14 mouse cellular contexts compared by ENCODE assay signal in the genomic region with DNA sequence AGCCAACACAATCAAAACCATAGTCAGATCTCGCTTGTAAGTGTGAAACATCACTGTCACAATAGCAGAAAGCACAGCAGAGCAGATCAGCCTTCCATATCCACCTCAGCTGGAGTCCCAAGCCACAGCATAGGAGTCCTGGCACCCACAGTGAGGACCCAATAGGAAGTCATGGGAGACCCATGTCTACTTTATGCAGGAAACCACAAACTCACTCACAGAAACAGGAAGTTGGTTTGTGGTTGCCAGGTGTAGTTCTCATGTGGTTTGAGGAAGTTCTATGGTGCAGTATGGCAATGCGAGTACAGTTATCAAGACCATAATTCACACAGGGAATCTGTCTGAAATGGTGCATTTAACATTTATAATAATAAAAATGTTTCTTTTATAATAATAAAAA.
DNase-seq lines count a peak whose midpoint lies in the region; TF ChIP-seq lines count a peak whose summit lies in the region.
"Had no signal": no experiment of that assay in that cellular context is flagged by ENCODE, and none has a peak within 500 bp of the region (broad histone marks: within the 10 kb centered on the region; RNA-seq: fewer than 3 reads in every experiment).

No protein-coding gene starts in this region.

- H3K4me3 ChIP-seq in spleen, adult 2 months (ENCODE audit: extremely low read depth, insufficient read depth, insufficient read length), result no peak overlapping the region
- H3K4me3 ChIP-seq: embryonic facial prominence, embryonic 13.5 days; forebrain, embryonic 12.5 days; gastrocnemius, adult 2 months; midbrain, embryonic 12.5 days; neural tube, embryonic 12.5 days had no signal

- no peak overlapping the region for H3K27ac ChIP-seq in spleen, adult 2 months (ENCODE audit: insufficient read depth, low read length)
- H3K27ac ChIP-seq: embryonic facial prominence, embryonic 13.5 days; forebrain, embryonic 12.5 days; gastrocnemius, adult 2 months; hindbrain, embryonic 14.5 days; midbrain, embryonic 12.5 days; neural tube, embryonic 12.5 days had no signal

- 17% methylated on average over 2 of the region's 2 CpGs for WGBS in spleen, adult 2 months

- peaks cover 2% of the 10 kb centered on the region for H3K27me3 ChIP-seq in spleen, adult 2 months (ENCODE audit: control insufficient read depth, insufficient read depth, low read length)
- H3K27me3 ChIP-seq: embryonic facial prominence, embryonic 13.5 days; forebrain, embryonic 12.5 days; neural tube, embryonic 12.5 days had no signal

- peak; percentile 51 to 73 for DNase-seq in spleen, adult 2 months (ENCODE audit: low read depth in 1 of 2, low spot score in 2 of 2)
- DNase-seq in spleen, postnatal 4 days (ENCODE audit: low spot score in 2 of 2), result no peak
- peak; percentile 54 for DNase-seq in c-Kit-positive CD71-negative TER-119-negative erythroid progenitor cells, embryonic 14.5 days (ENCODE audit: low read depth)
- DNase-seq in spleen, postnatal 36 days (ENCODE audit: low spot score in 2 of 2), result peak; percentile 74 to 80
- DNase-seq in gastrocnemius, postnatal 4 days (ENCODE audit: low spot score in 2 of 2), result no peak
- no peak for DNase-seq in kidney, postnatal 25 days
- no peak for DNase-seq in embryo, embryonic 11 days
- DNase-seq: cerebellum, postnatal 10 days; gastrocnemius, adult 2 months had no signal

- peaks cover 3% of the 10 kb centered on the region; the same call in 1 of the 2 replicates for H3K4me1 ChIP-seq in spleen, adult 2 months (ENCODE audit: control insufficient read depth, insufficient read depth, insufficient read length)
- H3K4me1 ChIP-seq: midbrain, embryonic 12.5 days; neural tube, embryonic 12.5 days had no signal

- no peak for TF ChIP-seq POLR2A in spleen, adult 2 months (IDR thresholded peaks at IDR 0.05; ENCODE audit: low read depth, low read length)

- no peak for TF ChIP-seq CTCF in spleen, adult 2 months (IDR thresholded peaks at IDR 0.05; ENCODE audit: extremely low read depth, insufficient read depth, insufficient read length, insufficient replicate concordance)

- no peaks in the 10 kb centered on the region for H3K36me3 ChIP-seq in spleen, adult 2 months (ENCODE audit: control insufficient read depth, insufficient read depth, low read length)
- H3K36me3 ChIP-seq: embryonic facial prominence, embryonic 13.5 days; forebrain, embryonic 12.5 days; midbrain, embryonic 12.5 days; neural tube, embryonic 12.5 days had no signal

Comparison
In these comparisons a context has a peak if more than half of its experiments do, and no peak if none do; other contexts are left out.
1. DNase-seq: peak in spleen, adult 2 months (2 of 2), c-Kit-positive CD71-negative TER-119-negative erythroid progenitor cells, embryonic 14.5 days (single experiment) and spleen, postnatal 36 days (2 of 2); none in spleen, postnatal 4 days (0 of 2), gastrocnemius, postnatal 4 days (0 of 2), kidney, postnatal 25 days (0 of 2) and embryo, embryonic 11 days (single experiment).